Mouse (Mus musculus) small intestine, adult 2 months (tissue): ENCODE data around the gene Epha7. TPM values are rescaled to one million over a fixed set of nuclear protein-coding genes. Genes with fewer than 3 reads are reported as not detected.

Source experiments
- H3K27ac ChIP-seq: fragments of 200-500 bp; 2 replicates; pipeline ENCODE4 v1.5.1; 2012; ENCODE audit warnings: low read depth, low read length, control low read depth, inconsistent platforms; ENCODE audit not compliant: insufficient read depth
- H3K27me3 ChIP-seq: fragments of 200-500 bp; 2 replicates; pipeline ENCODE4 v1.6.1; 2012; ENCODE audit warnings: mild to moderate bottlenecking, moderate library complexity, low read length, inconsistent platforms; ENCODE audit not compliant: control insufficient read depth, insufficient read depth
- H3K36me3 ChIP-seq: fragments of 200-500 bp; 2 replicates; pipeline ENCODE4 v1.6.1; 2012; ENCODE audit warnings: mild to moderate bottlenecking, low read length, control low read depth, inconsistent platforms; ENCODE audit not compliant: control insufficient read depth, insufficient read depth
- H3K4me1 ChIP-seq: fragments of 200-500 bp; 2 replicates; pipeline ENCODE4 v1.6.1; 2012; ENCODE audit warnings: low read length, inconsistent platforms, mixed read lengths; ENCODE audit not compliant: control insufficient read depth, insufficient read depth, insufficient read length
- H3K4me3 ChIP-seq: fragments of 200-500 bp; 2 replicates; pipeline ENCODE4 v1.5.1; 2012; ENCODE audit warnings: low read depth, mild to moderate bottlenecking, control low read depth, inconsistent platforms, low read length, moderate library complexity
- CTCF ChIP-seq: fragments of 200-500 bp; IDR thresholded peaks from 2 replicates; pipeline ENCODE4 v1.5.1; 2012; ENCODE audit warnings: low read depth, mild to moderate bottlenecking, control low read depth, inconsistent platforms, low read length, moderate library complexity, mixed read lengths; ENCODE audit not compliant: insufficient replicate concordance, insufficient read length; ENCODE audit errors: extremely low read depth
- POLR2A ChIP-seq: fragments of 200-500 bp; IDR thresholded peaks from 2 replicates; pipeline ENCODE4 v1.6.1; 2012; ENCODE audit warnings: low read depth, mild to moderate bottlenecking, control low read depth, inconsistent platforms, low read length, moderate library complexity
- WGBS: fragments of 180-500 bp; shearing (Covaris S2); methylation state at CpG from one replicate; pipeline ENCODE4 v1.1.7; 2018; 5-methylcytosine and 5-hydroxymethylcytosine counted together
- polyA plus RNA-seq: library from polyadenylated mRNA; depleted of rRNA; stranded (reverse); fragments of >200 nt; gene quantifications from 2 replicates; pipeline ENCODE4 v1.2.3, GENCODE M21; 2012

Epha7 gene
- polyA plus RNA-seq, 1 experiment: 0.16 TPM

- Histone ChIP-seq H3K27me3 (no peaks in the 10 kb centered on the region), H3K4me1 (no peaks in the 10 kb centered on the region), H3K27ac (no peak overlapping the region), H3K36me3 (no peaks in the 10 kb centered on the region), H3K4me3 (no peak overlapping the region)
- TF ChIP-seq POLR2A (no peak), CTCF (no peak)
- 64% methylated on average over 3 of the region's 3 CpGs for WGBS
Observed at GRCm38 (mm10) chr4:28967584-28968315, 154.8 kb downstream of the Epha7 start.

GRCm38 (mm10) chr4:28998462-28999286 is 185.7 kb downstream of the Epha7 start:
- H3K27me3 ChIP-seq: no peaks in the 10 kb centered on the region
- TF ChIP-seq CTCF (no peak), POLR2A (no peak)
- H3K4me3 ChIP-seq: no peak overlapping the region
- no peak overlapping the region for H3K27ac ChIP-seq
- H3K36me3 ChIP-seq: no peaks in the 10 kb centered on the region
- WGBS: 31% methylated on average over 3 of the region's 3 CpGs
- H3K4me1 ChIP-seq: peaks cover 2% of the 10 kb centered on the region; the same call in 1 of the 2 replicates

GRCm38 (mm10) chr4:28999287-28999595 is 186.3 kb downstream of the Epha7 start:
- TF ChIP-seq CTCF (no peak), POLR2A (no peak)
- H3K4me3 ChIP-seq: no peak overlapping the region
- no peaks in the 10 kb centered on the region for H3K27me3 ChIP-seq
- H3K4me1 ChIP-seq: peaks cover 2% of the 10 kb centered on the region; the same call in 1 of the 2 replicates
- WGBS: 59% methylated on average over 2 of the region's 2 CpGs
- no peaks in the 10 kb centered on the region for H3K36me3 ChIP-seq
- no peak overlapping the region for H3K27ac ChIP-seq

GRCm38 (mm10) chr4:29010333-29010732 is 197.4 kb downstream of the Epha7 start:
- Histone ChIP-seq H3K27ac (no peak overlapping the region), H3K36me3 (no peaks in the 10 kb centered on the region)
- TF ChIP-seq CTCF: no peak
- TF ChIP-seq POLR2A: no peak

More at GRCm38 (mm10) chr4:29010333-29010732, 197.4 kb downstream of the Epha7 start:
- Histone ChIP-seq H3K4me3 (no peak overlapping the region), H3K4me1 (no peaks in the 10 kb centered on the region), H3K27me3 (no peaks in the 10 kb centered on the region)
- WGBS: 93% methylated on average over 3 of the region's 3 CpGs
